Mouse (Mus musculus) heart, embryonic 11.5 days (tissue): ENCODE results near the gene Cant1. TPM values are rescaled to one million over a fixed set of nuclear protein-coding genes. Genes with fewer than 3 reads are reported as not detected.

Experiments
- ATAC-seq: fragments of 200-750 bp; cut with Nextera tagmentation; replicated peaks from 2 replicates; pipeline ENCODE4 v1.8.0; 2017; ENCODE audit warnings: moderate library complexity; ENCODE audit not compliant: insufficient number of reproducible peaks, low FRiP score, low TSS enrichment
- H3K27ac ChIP-seq: fragments of 300-500 bp; sonication (generic); 2 replicates; pipeline ENCODE4 v1.5.1; 2014; ENCODE audit warnings: mild to moderate bottlenecking, low read depth, low read length
- H3K27me3 ChIP-seq: fragments of 300-500 bp; sonication (generic); 2 replicates; pipeline ENCODE4 v1.6.1; 2014; ENCODE audit warnings: mild to moderate bottlenecking, low read length, mixed read lengths; ENCODE audit not compliant: control insufficient read depth, insufficient read depth
- H3K36me3 ChIP-seq: fragments of 300-500 bp; sonication (generic); 2 replicates; pipeline ENCODE4 v1.6.1; 2014; ENCODE audit warnings: mild to moderate bottlenecking, low read length, moderate library complexity, mixed read lengths; ENCODE audit not compliant: control insufficient read depth, insufficient read depth
- H3K4me1 ChIP-seq: fragments of 300-500 bp; sonication (generic); 2 replicates; pipeline ENCODE4 v1.6.1; 2014; ENCODE audit warnings: low read length; ENCODE audit not compliant: control insufficient read depth, insufficient read depth
- H3K4me2 ChIP-seq: fragments of 300-500 bp; sonication (generic); 2 replicates; pipeline ENCODE4 v1.6.1; 2014; ENCODE audit warnings: mild to moderate bottlenecking, moderate library complexity
- H3K4me3 ChIP-seq: fragments of 300-500 bp; sonication (generic); 2 replicates; pipeline ENCODE4 v1.5.1; 2014; ENCODE audit warnings: low read depth, low read length
- H3K9ac ChIP-seq: fragments of 300-500 bp; sonication (generic); 2 replicates; pipeline ENCODE4 v1.6.1; 2014; ENCODE audit warnings: mild to moderate bottlenecking, low read depth, low read length, moderate library complexity
- H3K9me3 ChIP-seq: fragments of 300-500 bp; sonication (generic); replicated peaks from 2 replicates; pipeline ENCODE4 v1.6.1; 2016; ENCODE audit warnings: low read length; ENCODE audit not compliant: control insufficient read depth
- whole genome bisulfite sequencing: fragments of 180-500 bp; shearing (Covaris S2); extraction: QIAGEN DNeasy Blood & Tissue Kit; methylation state at CpG from one replicate; pipeline ENCODE4 v1.1.7; 2014; ENCODE audit not compliant: insufficient replicate concordance; 5-methylcytosine and 5-hydroxymethylcytosine counted together
- polyA plus RNA-seq: library from polyadenylated mRNA; unstranded; fragments of >200 nt; fragmentation: Nextera tagmentation; extraction: Ambion mirVana; gene quantifications from 2 replicates; pipeline ENCODE4 v1.2.1, GENCODE M21; 2014

Gene Cant1
- polyA plus RNA-seq, 1 experiment from 2014 or later = 16.0 TPM

DNA sequence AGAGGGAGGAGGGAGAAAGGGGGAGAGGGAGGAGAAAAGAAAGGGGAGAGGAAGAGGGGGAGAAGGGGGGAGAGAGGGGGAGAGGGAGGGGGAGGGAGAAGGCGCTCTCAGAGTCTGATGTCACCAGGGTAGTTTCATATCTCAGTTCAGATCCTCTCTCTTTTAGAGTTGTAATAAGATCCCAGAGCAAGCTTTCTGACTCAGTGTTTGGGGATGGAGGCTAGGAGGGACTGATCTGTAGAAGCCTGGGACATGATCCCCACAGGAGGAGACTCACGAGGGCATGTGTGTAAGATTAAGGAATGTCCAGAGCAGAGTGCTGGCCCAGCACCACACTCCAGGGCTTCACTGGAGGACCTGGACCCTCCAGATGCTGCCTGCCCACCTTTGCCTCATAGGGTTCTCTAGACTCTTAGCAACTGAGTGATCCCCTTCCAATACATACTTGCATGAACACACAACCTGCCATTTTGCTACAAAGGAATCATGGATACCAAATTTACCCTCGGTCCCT is 8.4 kb upstream of the Cant1 start:
- Histone ChIP-seq H3K36me3 (no peaks in the 10 kb centered on the region), H3K27ac (no peak overlapping the region), H3K9ac (no peak overlapping the region), H3K4me2 (peak overlapping the region; percentile 60), H3K9me3 (no peaks in the 10 kb centered on the region), H3K4me1 (peaks cover 27% of the 10 kb centered on the region), H3K27me3 (peaks cover 4% of the 10 kb centered on the region; the same call in 1 of the 2 replicates), H3K4me3 (no peak overlapping the region)
- no peak for ATAC-seq
- WGBS = 37% methylated on average over 3 of the region's 3 CpGs

DNA sequence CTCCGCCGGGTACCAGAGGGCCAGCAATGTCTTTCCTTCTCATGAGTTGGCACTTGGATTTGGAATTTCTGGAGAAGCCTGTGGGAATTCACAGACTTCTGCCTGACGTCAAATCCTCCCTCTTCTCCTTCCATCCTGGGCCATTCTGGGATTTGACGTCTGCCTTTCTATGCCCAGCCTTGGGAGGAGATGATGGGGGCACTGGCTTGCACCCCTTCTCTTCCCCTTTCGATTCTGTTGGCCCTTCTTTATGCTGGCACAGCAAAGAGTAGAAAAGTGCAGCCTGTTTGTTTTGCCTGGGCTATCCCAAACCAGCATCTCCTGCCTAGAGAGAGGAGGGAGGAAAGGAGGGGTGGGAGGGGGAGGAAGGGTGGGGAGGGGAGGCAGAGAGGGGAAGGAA is 7.9 kb upstream of the Cant1 start:
- 59% methylated on average over 5 of the region's 5 CpGs for WGBS
- H3K9ac ChIP-seq = no peak overlapping the region
- H3K9me3 ChIP-seq = no peaks in the 10 kb centered on the region
- peaks cover 4% of the 10 kb centered on the region; the same call in 1 of the 2 replicates for H3K27me3 ChIP-seq
- H3K4me2 ChIP-seq = no peak overlapping the region
- H3K4me1 ChIP-seq = peaks cover 24% of the 10 kb centered on the region
- no peaks in the 10 kb centered on the region for H3K36me3 ChIP-seq
- H3K4me3 ChIP-seq = no peak overlapping the region
- no peak overlapping the region for H3K27ac ChIP-seq
- no peak for ATAC-seq

GRCm38 (mm10) chr11:118424621-118425335 is 5.9 kb upstream of the Cant1 start:
- H3K9ac ChIP-seq = no peak overlapping the region
- no peak overlapping the region for H3K4me3 ChIP-seq
- H3K36me3 ChIP-seq = no peaks in the 10 kb centered on the region
- peaks cover 24% of the 10 kb centered on the region for H3K4me1 ChIP-seq
- no peak overlapping the region for H3K4me2 ChIP-seq
- ATAC-seq = no peak
- WGBS = 45% methylated on average over 13 of the region's 13 CpGs
- no peaks in the 10 kb centered on the region for H3K9me3 ChIP-seq
- no peak overlapping the region for H3K27ac ChIP-seq
- H3K27me3 ChIP-seq = peaks cover 4% of the 10 kb centered on the region; the same call in 1 of the 2 replicates

DNA sequence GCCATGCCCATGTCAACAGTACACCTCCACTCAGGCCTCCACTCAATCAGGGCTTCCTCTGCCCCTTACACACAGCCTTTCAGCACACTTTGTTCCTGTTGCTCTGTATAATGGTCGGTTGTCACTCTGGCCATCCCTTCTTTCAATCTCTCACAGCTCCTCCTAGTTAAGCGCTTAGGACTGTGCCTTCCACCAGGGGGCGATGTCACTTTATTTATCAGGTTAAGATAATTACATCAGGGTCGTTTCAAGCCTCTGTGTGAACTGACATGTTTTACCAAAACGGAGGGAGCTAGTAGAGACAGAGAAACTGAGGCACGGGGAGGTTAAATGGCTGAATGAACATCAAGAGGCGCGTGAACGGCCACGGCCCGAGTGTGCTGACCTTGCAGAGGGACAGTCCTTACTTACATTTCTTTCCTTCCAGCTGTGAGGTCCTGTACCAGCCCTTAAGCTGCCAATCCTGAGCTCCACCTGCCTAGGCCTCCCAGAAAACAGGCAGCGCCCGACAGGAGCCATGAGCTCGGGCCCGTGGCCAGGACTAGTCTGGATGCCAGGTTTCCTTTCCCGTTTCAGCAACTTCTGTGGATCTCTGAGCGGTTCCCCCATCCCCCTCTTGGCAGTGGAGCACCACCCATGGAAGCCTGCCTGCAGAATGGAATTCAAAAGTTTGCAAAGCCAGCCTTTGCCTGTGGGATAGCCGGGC is 4.5 kb upstream of the Cant1 start:
- Histone ChIP-seq H3K36me3 (no peaks in the 10 kb centered on the region), H3K9ac (peak overlapping the region; percentile 48), H3K4me3 (peak overlapping the region; percentile 24), H3K4me2 (peak overlapping the region; percentile 63), H3K27ac (no peak overlapping the region), H3K27me3 (no peaks in the 10 kb centered on the region), H3K4me1 (peaks cover 16% of the 10 kb centered on the region), H3K9me3 (no peaks in the 10 kb centered on the region)
- no peak for ATAC-seq
- WGBS = 8% methylated on average over 18 of the region's 18 CpGs

GRCm38 (mm10) chr11:118420261-118420660 is 1.4 kb upstream of the Cant1 start:
- Histone ChIP-seq H3K27me3 (no peaks in the 10 kb centered on the region), H3K4me3 (no peak overlapping the region), H3K27ac (no peak overlapping the region), H3K4me2 (no peak overlapping the region), H3K36me3 (peaks cover 2% of the 10 kb centered on the region; the same call in 1 of the 2 replicates), H3K9me3 (no peaks in the 10 kb centered on the region), H3K4me1 (peaks cover 14% of the 10 kb centered on the region), H3K9ac (no peak overlapping the region)
- no peak for ATAC-seq
- WGBS = 78% methylated on average over 7 of the region's 7 CpGs

DNA sequence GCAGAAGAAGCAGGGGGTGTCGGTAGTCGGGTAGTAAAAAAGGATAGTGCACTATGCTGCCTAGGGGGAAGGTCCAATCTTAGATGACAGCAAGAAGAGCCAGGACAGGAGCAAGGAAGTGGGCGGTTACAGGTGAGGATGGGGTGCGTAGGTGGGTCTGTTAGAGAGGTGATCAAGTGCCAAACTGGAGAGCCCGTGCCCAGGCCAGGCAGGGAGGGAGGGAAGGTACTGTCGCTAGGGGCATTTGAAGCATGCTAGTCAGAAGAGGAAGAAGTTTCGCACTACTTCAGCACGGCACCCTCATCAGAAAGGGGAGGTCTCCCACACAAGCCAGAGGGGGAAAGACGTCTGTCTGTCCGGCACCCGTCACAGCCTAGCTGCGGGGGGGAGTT is 448 bp downstream of the Cant1 start:
- WGBS = 6% methylated on average over 12 of the region's 12 CpGs

DNA sequence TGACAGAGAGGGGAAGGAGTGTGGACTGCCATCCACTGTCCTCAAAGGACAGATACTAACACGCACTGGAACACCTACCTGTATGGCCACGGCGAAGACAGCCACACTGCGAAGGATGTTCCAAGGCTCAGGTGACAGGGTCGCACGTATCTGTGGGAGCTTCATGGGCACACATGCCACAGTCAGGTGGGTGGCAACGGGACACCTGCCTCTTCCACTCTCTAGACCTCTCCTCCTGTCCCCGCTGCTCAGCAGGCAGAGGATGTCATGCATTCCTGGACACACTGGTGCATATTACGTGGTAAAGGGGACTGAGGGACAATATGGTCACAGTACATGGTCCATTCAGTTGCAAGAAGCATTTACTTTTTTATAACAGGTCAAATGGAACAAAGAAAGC is 1.4 kb downstream of the Cant1 start:
- Histone ChIP-seq H3K4me2 (peak overlapping the region; percentile 94), H3K4me1 (peaks cover 9% of the 10 kb centered on the region; the same call in 1 of the 2 replicates), H3K27ac (no peak overlapping the region), H3K9ac (no peak overlapping the region), H3K9me3 (no peaks in the 10 kb centered on the region), H3K36me3 (peaks cover 6% of the 10 kb centered on the region; the same call in 1 of the 2 replicates), H3K4me3 (no peak overlapping the region), H3K27me3 (no peaks in the 10 kb centered on the region)
- WGBS = 91% methylated on average over 9 of the region's 9 CpGs
- no peak for ATAC-seq

More for the DNA sequence above, 448 bp downstream of the Cant1 start:
- H3K4me2 ChIP-seq = peak overlapping the region; percentile 94
- H3K36me3 ChIP-seq = peaks cover 6% of the 10 kb centered on the region; the same call in 1 of the 2 replicates
- H3K4me1 ChIP-seq = peaks cover 10% of the 10 kb centered on the region
- H3K9me3 ChIP-seq = no peaks in the 10 kb centered on the region
- peak overlapping the region; percentile 89 for H3K4me3 ChIP-seq
- peak overlapping the region; percentile 92 for H3K9ac ChIP-seq
- no peaks in the 10 kb centered on the region for H3K27me3 ChIP-seq
- ATAC-seq = no peak
- H3K27ac ChIP-seq = peak overlapping the region; percentile 62; the same call in 1 of the 2 replicates

DNA sequence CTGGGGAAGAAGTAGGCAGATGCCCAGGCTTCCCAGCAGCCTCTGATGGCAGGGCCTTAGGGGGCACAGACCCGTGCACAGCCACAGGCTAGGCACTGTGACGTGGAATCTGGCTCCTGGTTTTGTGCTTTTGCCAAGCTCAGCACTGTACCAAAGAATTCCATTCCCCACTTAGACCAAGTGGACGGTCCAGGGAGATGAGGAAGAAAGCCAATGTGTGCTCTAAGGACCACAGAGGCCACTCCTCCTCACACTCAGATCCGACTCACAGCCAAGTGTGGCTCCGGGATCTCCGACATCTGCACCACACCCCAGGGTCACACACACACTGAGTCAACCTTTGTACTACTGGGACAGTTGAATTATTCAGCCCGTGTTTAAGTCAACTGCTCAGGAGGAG is 2.8 kb downstream of the Cant1 start:
- Histone ChIP-seq H3K27me3 (no peaks in the 10 kb centered on the region), H3K9me3 (no peaks in the 10 kb centered on the region), H3K9ac (no peak overlapping the region), H3K4me2 (no peak overlapping the region), H3K36me3 (peaks cover 8% of the 10 kb centered on the region; the same call in 1 of the 2 replicates), H3K4me1 (peaks cover 9% of the 10 kb centered on the region; the same call in 1 of the 2 replicates), H3K4me3 (no peak overlapping the region), H3K27ac (no peak overlapping the region)
- no peak for ATAC-seq
- 88% methylated on average over 7 of the region's 7 CpGs for WGBS
